Mouse (Mus musculus) small intestine, adult 2 months (tissue): ENCODE results near the gene Nnmt. TPM values are rescaled to one million over a fixed set of nuclear protein-coding genes. Genes with fewer than 3 reads are reported as not detected.

Experiments used
- H3K27ac ChIP-seq: fragments of 200-500 bp; 2 replicates; pipeline ENCODE4 v1.5.1; 2012; ENCODE audit warnings: low read depth, low read length, control low read depth, inconsistent platforms; ENCODE audit not compliant: insufficient read depth
- H3K27me3 ChIP-seq: fragments of 200-500 bp; 2 replicates; pipeline ENCODE4 v1.6.1; 2012; ENCODE audit warnings: mild to moderate bottlenecking, moderate library complexity, low read length, inconsistent platforms; ENCODE audit not compliant: control insufficient read depth, insufficient read depth
- H3K36me3 ChIP-seq: fragments of 200-500 bp; 2 replicates; pipeline ENCODE4 v1.6.1; 2012; ENCODE audit warnings: mild to moderate bottlenecking, low read length, control low read depth, inconsistent platforms; ENCODE audit not compliant: control insufficient read depth, insufficient read depth
- H3K4me1 ChIP-seq: fragments of 200-500 bp; 2 replicates; pipeline ENCODE4 v1.6.1; 2012; ENCODE audit warnings: low read length, inconsistent platforms, mixed read lengths; ENCODE audit not compliant: control insufficient read depth, insufficient read depth, insufficient read length
- H3K4me3 ChIP-seq: fragments of 200-500 bp; 2 replicates; pipeline ENCODE4 v1.5.1; 2012; ENCODE audit warnings: low read depth, mild to moderate bottlenecking, control low read depth, inconsistent platforms, low read length, moderate library complexity
- CTCF ChIP-seq: fragments of 200-500 bp; IDR thresholded peaks from 2 replicates; pipeline ENCODE4 v1.5.1; 2012; ENCODE audit warnings: low read depth, mild to moderate bottlenecking, control low read depth, inconsistent platforms, low read length, moderate library complexity, mixed read lengths; ENCODE audit not compliant: insufficient replicate concordance, insufficient read length; ENCODE audit errors: extremely low read depth
- POLR2A ChIP-seq: fragments of 200-500 bp; IDR thresholded peaks from 2 replicates; pipeline ENCODE4 v1.6.1; 2012; ENCODE audit warnings: low read depth, mild to moderate bottlenecking, control low read depth, inconsistent platforms, low read length, moderate library complexity
- WGBS: fragments of 180-500 bp; shearing (Covaris S2); methylation state at CpG from one replicate; pipeline ENCODE4 v1.1.7; 2018; 5-methylcytosine and 5-hydroxymethylcytosine counted together
- polyA plus RNA-seq: library from polyadenylated mRNA; depleted of rRNA; stranded (reverse); fragments of >200 nt; gene quantifications from 2 replicates; pipeline ENCODE4 v1.2.3, GENCODE M21; 2012; rRNA removed

Gene Nnmt
- polyA plus RNA-seq: 0.77 and 1.5 TPM in 2 replicates

GRCm38 (mm10) chr9:48604939-48605598 lies at the start of gene Nnmt:
Nnmt (minus strand) TSS chr9:48605153.
- H3K4me1 ChIP-seq: no peaks in the 10 kb centered on the region
- H3K27ac ChIP-seq: 0 out of 2 replicates have a peak within 1 kb of the TSS, but pooled peaks have one; percentile 9
- H3K36me3 ChIP-seq: no peaks in the 10 kb centered on the region
- H3K27me3 ChIP-seq: no peaks in the 10 kb centered on the region
- 14% methylated on average over 8 of the region's 8 CpGs for WGBS
- peak within 1 kb of the TSS; percentile 40 for H3K4me3 ChIP-seq
- TF ChIP-seq POLR2A (no peak), CTCF (no peak)

DNA sequence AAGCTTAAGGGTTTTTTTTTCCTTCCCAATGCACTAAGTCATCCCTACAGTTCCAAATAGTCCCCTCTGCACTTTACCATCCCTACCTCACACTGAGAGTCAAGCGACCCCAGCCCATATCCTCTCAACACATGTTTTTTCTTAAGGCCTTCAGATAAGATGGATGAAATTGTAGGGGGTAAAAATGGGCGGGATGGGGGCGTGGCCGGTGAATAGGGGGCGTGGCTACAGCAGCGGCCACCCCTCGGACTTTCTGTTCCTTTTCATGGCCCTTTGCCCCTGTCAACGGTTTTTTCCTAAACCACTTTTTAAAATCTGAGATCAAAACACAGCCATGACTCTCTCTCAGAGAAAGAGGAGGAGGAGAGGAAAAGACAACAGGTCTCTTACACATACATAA lies 49.8 kb upstream of the Nnmt start:
- no peak for TF ChIP-seq CTCF
- TF ChIP-seq POLR2A: no peak
- Histone ChIP-seq H3K4me3 (no peak overlapping the region), H3K36me3 (no peaks in the 10 kb centered on the region), H3K27ac (no peak overlapping the region), H3K27me3 (no peaks in the 10 kb centered on the region; the same call in 1 of the 2 replicates), H3K4me1 (no peaks in the 10 kb centered on the region)
- WGBS: 18% methylated on average over 8 of the region's 8 CpGs

DNA sequence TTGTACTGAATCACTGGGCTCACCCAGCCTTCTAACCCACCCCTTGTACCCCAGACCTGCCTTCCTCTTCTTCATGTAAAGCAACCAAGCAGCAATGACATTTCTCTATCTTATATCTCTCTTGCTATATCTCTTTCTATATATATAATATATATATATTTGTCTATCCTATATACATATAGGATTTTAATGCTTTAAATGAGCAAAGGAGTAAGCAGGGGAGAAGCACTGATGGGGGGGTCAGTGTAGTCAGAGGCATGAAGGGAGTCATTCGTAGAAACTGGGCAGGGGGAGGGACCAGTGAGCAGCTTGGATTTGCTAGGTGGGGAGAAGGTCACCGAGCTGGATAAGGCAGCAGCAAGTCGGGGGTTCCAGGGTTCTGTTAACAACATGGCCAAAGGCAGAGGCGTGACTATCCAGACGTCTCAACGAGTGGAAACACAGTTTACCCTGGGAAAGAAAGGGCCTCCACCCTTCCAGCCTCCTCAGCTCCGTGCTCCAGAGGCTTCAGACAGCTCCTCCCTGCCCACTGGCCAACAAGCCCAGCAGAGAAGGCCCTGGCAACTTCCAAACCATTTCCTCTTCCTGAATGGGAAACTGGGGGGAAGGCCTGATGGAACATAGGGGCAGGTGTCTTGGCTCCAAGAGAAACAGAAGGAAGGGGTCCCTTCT lies 48.6 kb upstream of the Nnmt start:
- 56% methylated on average over 7 of the region's 7 CpGs for WGBS
- no peak overlapping the region for H3K27ac ChIP-seq
- no peak overlapping the region for H3K4me3 ChIP-seq
- H3K36me3 ChIP-seq: no peaks in the 10 kb centered on the region
- H3K27me3 ChIP-seq: no peaks in the 10 kb centered on the region; the same call in 1 of the 2 replicates
- TF ChIP-seq POLR2A (no peak), CTCF (no peak)
- no peaks in the 10 kb centered on the region for H3K4me1 ChIP-seq

- Histone ChIP-seq H3K4me3 (no peak overlapping the region), H3K27ac (no peak overlapping the region), H3K4me1 (no peaks in the 10 kb centered on the region), H3K36me3 (no peaks in the 10 kb centered on the region), H3K27me3 (no peaks in the 10 kb centered on the region; the same call in 1 of the 2 replicates)
- 72% methylated on average over 4 of the region's 4 CpGs for WGBS
- TF ChIP-seq POLR2A (no peak), CTCF (no peak)
These were observed 47.1 kb upstream of the Nnmt start for GRCm38 (mm10) chr9:48652026-48652425.

- H3K36me3 ChIP-seq: no peaks in the 10 kb centered on the region
- no peak overlapping the region for H3K27ac ChIP-seq
- TF ChIP-seq CTCF: no peak
- H3K27me3 ChIP-seq: no peaks in the 10 kb centered on the region
- no peaks in the 10 kb centered on the region for H3K4me1 ChIP-seq
- 86% methylated on average over 2 of the region's 2 CpGs for WGBS
- no peak overlapping the region for H3K4me3 ChIP-seq
These were observed 45.9 kb upstream of the Nnmt start for GRCm38 (mm10) chr9:48650846-48651245.

GRCm38 (mm10) chr9:48649851-48650685 lies 45.1 kb upstream of the Nnmt start:
- Histone ChIP-seq H3K36me3 (no peaks in the 10 kb centered on the region), H3K4me3 (no peak overlapping the region), H3K27ac (no peak overlapping the region), H3K27me3 (no peaks in the 10 kb centered on the region), H3K4me1 (no peaks in the 10 kb centered on the region)
- no peak for TF ChIP-seq CTCF
- no peak for TF ChIP-seq POLR2A
- 75% methylated on average over 17 of the region's 17 CpGs for whole genome bisulfite sequencing
